9 mouse cellular contexts compared by ENCODE assay signal in the genomic region with DNA sequence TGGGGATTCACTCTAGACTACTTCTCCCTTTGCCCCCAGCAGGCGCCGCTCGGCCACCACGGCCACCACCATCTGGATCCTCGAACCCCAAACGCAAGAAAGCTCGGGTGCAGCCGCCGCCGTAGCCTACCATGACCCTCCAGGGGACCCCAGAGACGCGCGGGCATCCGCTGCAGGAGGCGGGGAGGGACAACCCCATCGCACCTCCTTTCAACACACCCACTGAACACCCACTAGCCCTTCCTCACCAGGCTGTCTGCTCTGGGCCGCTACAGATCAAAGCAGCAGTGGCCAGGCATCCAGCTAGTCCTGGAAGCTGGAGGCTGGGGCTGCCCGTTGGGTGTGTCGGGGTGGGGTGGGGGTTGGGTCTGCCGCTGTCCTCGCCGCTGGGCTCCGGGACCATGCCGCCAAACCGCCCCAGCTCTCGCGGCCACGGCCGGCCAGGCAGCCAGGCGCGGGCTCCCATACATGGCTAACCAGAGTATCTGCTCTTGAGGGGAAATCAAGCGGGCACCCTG. TPM values are rescaled to one million over a fixed set of nuclear protein-coding genes. Genes with fewer than 3 reads are reported as not detected.
DNase-seq lines count a peak whose midpoint lies in the region; ATAC-seq lines count a peak whose summit lies in the region.
"Had no signal": no experiment of that assay in that cellular context is flagged by ENCODE, and none has a peak within 500 bp of the region (broad histone marks: within the 10 kb centered on the region; RNA-seq: fewer than 3 reads in every experiment).

No protein-coding gene starts in this region.

- ATAC-seq in heart, embryonic 11.5 days (replicated peaks; ENCODE audit: insufficient number of reproducible peaks, low FRiP score, low TSS enrichment), result no peak
- no peak for ATAC-seq in heart, embryonic 15.5 days (replicated peaks; ENCODE audit: insufficient number of reproducible peaks, insufficient read depth, low FRiP score, low read depth)
- peak; percentile 9; the same call in 1 of the 2 replicates for ATAC-seq in liver, embryonic 12.5 days
- ATAC-seq in stomach, embryonic 16.5 days (ENCODE audit: insufficient read depth, low FRiP score), result no peak
- no peak for ATAC-seq in megakaryocyte, adult 5-6 weeks (ENCODE audit: poor library complexity, severe bottlenecking)

- no peak overlapping the region for H3K27ac ChIP-seq in heart, embryonic 11.5 days (ENCODE audit: low read depth, low read length)
- H3K27ac ChIP-seq in heart, embryonic 15.5 days, result no peak overlapping the region
- H3K27ac ChIP-seq in liver, embryonic 12.5 days, result no peak overlapping the region
- H3K27ac ChIP-seq in stomach, embryonic 16.5 days (ENCODE audit: low read length), result no peak overlapping the region

- DNase-seq in heart, postnatal 25 days (ENCODE audit: low spot score), result no peak
- peak; percentile 10 for DNase-seq in R1 (ENCODE audit: low read depth, low spot score)
- no peak for DNase-seq in left cerebral cortex, adult 11 months (ENCODE audit: low spot score)

- peak overlapping the region; percentile 67 for H3K4me3 ChIP-seq in heart, embryonic 11.5 days (ENCODE audit: low read depth, low read length)
- peak overlapping the region; percentile 62 for H3K4me3 ChIP-seq in heart, embryonic 15.5 days
- H3K4me3 ChIP-seq in liver, embryonic 12.5 days, result peak overlapping the region; percentile 51
- peak overlapping the region; percentile 68 for H3K4me3 ChIP-seq in stomach, embryonic 16.5 days (replicated peaks; ENCODE audit: low read length)
- H3K4me3 ChIP-seq: myocyte had no signal

- H3K4me2 ChIP-seq in heart, embryonic 11.5 days, result peak overlapping the region; percentile 99
- peak overlapping the region; percentile 94 for H3K4me2 ChIP-seq in heart, embryonic 15.5 days
- H3K4me2 ChIP-seq in liver, embryonic 12.5 days, result peak overlapping the region; percentile 65
- peak overlapping the region; percentile 97 for H3K4me2 ChIP-seq in stomach, embryonic 16.5 days (ENCODE audit: low read depth, low read length)

- intact Hi-C loops in heart, postnatal 25 days (cut with DNase I), result loop anchor here (5.0 kb wide), 1 partner anchor 198 kb away; no protein-coding TSS in a partner anchor

- H3K4me1 ChIP-seq in heart, embryonic 11.5 days (ENCODE audit: control insufficient read depth, insufficient read depth, low read length), result peaks cover 19% of the 10 kb centered on the region
- H3K4me1 ChIP-seq in heart, embryonic 15.5 days (replicated peaks), result peaks cover 49% of the 10 kb centered on the region
- H3K4me1 ChIP-seq in liver, embryonic 12.5 days, result peaks cover 4% of the 10 kb centered on the region; the same call in 1 of the 2 replicates
- peaks cover 28% of the 10 kb centered on the region for H3K4me1 ChIP-seq in stomach, embryonic 16.5 days (ENCODE audit: control insufficient read depth, insufficient read depth, low read length)

- no peaks in the 10 kb centered on the region for H3K36me3 ChIP-seq in heart, embryonic 11.5 days (ENCODE audit: control insufficient read depth, insufficient read depth, low read length)
- H3K36me3 ChIP-seq in heart, embryonic 15.5 days, result no peaks in the 10 kb centered on the region
- H3K36me3 ChIP-seq in liver, embryonic 12.5 days, result no peaks in the 10 kb centered on the region
- no peaks in the 10 kb centered on the region for H3K36me3 ChIP-seq in stomach, embryonic 16.5 days (ENCODE audit: control insufficient read depth, insufficient read depth, low read length)

- H3K9me3 ChIP-seq in heart, embryonic 11.5 days (replicated peaks; ENCODE audit: control insufficient read depth, low read length), result no peaks in the 10 kb centered on the region
- H3K9me3 ChIP-seq in heart, embryonic 15.5 days (replicated peaks), result no peaks in the 10 kb centered on the region
- H3K9me3 ChIP-seq in liver, embryonic 12.5 days (replicated peaks), result no peaks in the 10 kb centered on the region
- no peaks in the 10 kb centered on the region for H3K9me3 ChIP-seq in stomach, embryonic 16.5 days (replicated peaks; ENCODE audit: control insufficient read depth, low read length)

- 1% methylated on average over 32 of the region's 32 CpGs for WGBS in heart, embryonic 11.5 days (ENCODE audit: insufficient replicate concordance)
- 2% methylated on average over 32 of the region's 32 CpGs for WGBS in heart, embryonic 15.5 days
- WGBS in liver, embryonic 12.5 days (ENCODE audit: insufficient replicate concordance), result 5% methylated on average over 32 of the region's 32 CpGs
- WGBS in stomach, embryonic 16.5 days, result 1% methylated on average over 32 of the region's 32 CpGs

- H3K27me3 ChIP-seq in heart, embryonic 11.5 days (ENCODE audit: control insufficient read depth, insufficient read depth, low read length), result peaks cover 26% of the 10 kb centered on the region
- H3K27me3 ChIP-seq in heart, embryonic 15.5 days, result peaks cover 45% of the 10 kb centered on the region
- H3K27me3 ChIP-seq in liver, embryonic 12.5 days (replicated peaks), result peaks cover 81% of the 10 kb centered on the region
- peaks cover 19% of the 10 kb centered on the region for H3K27me3 ChIP-seq in stomach, embryonic 16.5 days (ENCODE audit: control insufficient read depth, insufficient read depth, low read length)

- H3K9ac ChIP-seq in heart, embryonic 11.5 days (ENCODE audit: low read depth, low read length), result peak overlapping the region; percentile 73
- peak overlapping the region; percentile 65 for H3K9ac ChIP-seq in heart, embryonic 15.5 days
- H3K9ac ChIP-seq in liver, embryonic 12.5 days, result peak overlapping the region; percentile 22
- H3K9ac ChIP-seq in stomach, embryonic 16.5 days (ENCODE audit: low read length), result peak overlapping the region; percentile 77

RNA-seq across cellular contexts. Expression of a gene that starts 1.9 kb away (rescaled TPM):
- polyA plus RNA-seq in heart, embryonic 11.5 days (2014; fragmentation: Nextera tagmentation; extraction: Ambion mirVana), result 1.8 and 1.9 TPM in 2 replicates
- total RNA-seq in heart, postnatal 25 days (2021), result 1 to 10 TPM; 1.2 to 2.0 TPM
- polyA plus RNA-seq in heart, embryonic 15.5 days (2015; fragmentation: Nextera tagmentation; extraction: Ambion mirVana), result 1.4 and 2.0 TPM in 2 replicates
- 1.1 TPM in 2 replicates for polyA plus RNA-seq in liver, embryonic 12.5 days (2016; fragmentation: Nextera tagmentation; extraction: Ambion mirVana)
- polyA plus RNA-seq in stomach, embryonic 16.5 days (2015; fragmentation: Nextera tagmentation; extraction: Ambion mirVana), result 2.0 and 2.5 TPM in 2 replicates
- 0.05 and 0.11 TPM in 2 replicates for total RNA-seq in megakaryocyte, adult 5-6 weeks (2015)
- total RNA-seq in megakaryocyte, adult 5-6 weeks (2017), result 0.04 TPM in 1 of 2 replicates, not detected in the other

Comparison
In these comparisons a context has a peak if more than half of its experiments do, and no peak if none do; other contexts are left out.
1. H3K9ac ChIP-seq: peak in every context shown above with its lines; median percentile 77 in stomach, embryonic 16.5 days; 73 in heart, embryonic 11.5 days; 65 in heart, embryonic 15.5 days; 22 in liver, embryonic 12.5 days.